Mouse (Mus musculus): ENCODE results near the gene Fam104a. TPM values are rescaled to one million over a fixed set of nuclear protein-coding genes. Genes with fewer than 3 reads are reported as not detected.

The Fam104a gene
- total RNA-seq, 2 experiments from 2014 or later, result 28.3 to 31.6 TPM

GRCm38 (mm10) chr11:113611664-113612611, 72.0 kb downstream of the Fam104a start:
- intact Hi-C loops (cut with DNase I), result loop anchor here (10.0 kb wide), 1 partner anchor 97 kb away; no protein-coding TSS in a partner anchor
- peak; percentile 48 to 49 for DNase-seq (ENCODE audit: low spot score in 2 of 2)

Other genes starting within 250 kb of the Fam104a start
- gene Sstr2, start 64.8 kb downstream of the Fam104a start, total RNA-seq (2021), result 10 to 100 TPM; 30.0 to 35.0 TPM
- gene Cog1, start 35.0 kb downstream of the Fam104a start, total RNA-seq (2021), result 10 to 100 TPM; 42.8 to 47.8 TPM
- gene Slc39a11, start 34.1 kb downstream of the Fam104a start, total RNA-seq (2021), result 10 to 100 TPM; 13.6 to 15.9 TPM
- 10 to 100 TPM; 11.5 to 14.9 TPM for gene D11Wsu47e, start 257 bp upstream of the Fam104a start, total RNA-seq (2021)
- gene Cpsf4l, start 25.9 kb upstream of the Fam104a start, total RNA-seq (2021), result not detected
- gene Cdc42ep4, start 67.7 kb upstream of the Fam104a start, total RNA-seq (2021), result 10 to 100 TPM; 21.9 to 29.8 TPM